Mouse (Mus musculus) effector memory CD4-positive, alpha-beta T cell, adult 5 months (primary cell): ENCODE results near the gene Fndc11. TPM values are rescaled to one million over a fixed set of nuclear protein-coding genes. Genes with fewer than 3 reads are reported as not detected.

Source experiments
- polyA plus RNA-seq: library from polyadenylated mRNA; unstranded; fragments of 100-300 nt; shearing (Covaris generic); gene quantifications from one replicate; pipeline ENCODE4 v1.2.1, GENCODE M21; 2017

Fndc11 gene
- polyA plus RNA-seq: not detected

GRCm38 (mm10) chr2:181219538-181220216 lies at the start of gene Fndc11:
Gene Fndc11, plus strand, starts transcription at chr2:181220013.

GRCm38 (mm10) chr2:181187121-181188000 lies 32.5 kb upstream of the Fndc11 start, which contains the start of gene Ppdpf:
Gene Ppdpf, plus strand, starts transcription at chr2:181187247.

GRCm38 (mm10) chr2:181202422-181202821 lies 17.4 kb upstream of the Fndc11 start, which contains the start of gene Ptk6:
Gene Ptk6, minus strand, starts transcription at chr2:181202789.

GRCm38 (mm10) chr2:181213021-181213445 lies 6.8 kb upstream of the Fndc11 start, which contains the start of gene Srms:
Gene Srms, minus strand, starts transcription at chr2:181213185.

GRCm38 (mm10) chr2:181241602-181242313 lies 21.9 kb downstream of the Fndc11 start, which contains the start of gene Helz2:
Gene Helz2, minus strand, starts transcription at chr2:181242027.

Other genes starting within 250 kb of the Fndc11 start
- 0.61 TPM for gene Col20a1, start 233.5 kb upstream of the Fndc11 start, polyA plus RNA-seq
- gene Chrna4, start 176.5 kb upstream of the Fndc11 start, polyA plus RNA-seq: not detected
- 0.14 TPM for gene Kcnq2, start 84.7 kb upstream of the Fndc11 start, polyA plus RNA-seq
- gene Eef1a2, start 63.0 kb upstream of the Fndc11 start, polyA plus RNA-seq: not detected
- 106 TPM for gene Ppdpf, start 32.8 kb upstream of the Fndc11 start, polyA plus RNA-seq
- not detected for gene Ptk6, start 17.2 kb upstream of the Fndc11 start, polyA plus RNA-seq
- 0.24 TPM for gene Srms, start 6.8 kb upstream of the Fndc11 start, polyA plus RNA-seq
- gene Helz2, start 22.0 kb downstream of the Fndc11 start, polyA plus RNA-seq: 30.3 TPM
- gene Gmeb2, start 68.0 kb downstream of the Fndc11 start, polyA plus RNA-seq: 30.5 TPM
- gene Stmn3, start 94.5 kb downstream of the Fndc11 start, polyA plus RNA-seq: not detected
- gene Rtel1, start 99.7 kb downstream of the Fndc11 start, polyA plus RNA-seq: 64.7 TPM
- 85.5 TPM for gene Zgpat, start 144.9 kb downstream of the Fndc11 start, polyA plus RNA-seq
- gene Arfrp1, start 145.4 kb downstream of the Fndc11 start, polyA plus RNA-seq: 124 TPM
- gene Lime1, start 160.1 kb downstream of the Fndc11 start, polyA plus RNA-seq: 301 TPM
- 16.9 TPM for gene Zbtb46, start 239.4 kb downstream of the Fndc11 start, polyA plus RNA-seq